ENCODE assay signal across 11 mouse cellular contexts in the genomic region with DNA sequence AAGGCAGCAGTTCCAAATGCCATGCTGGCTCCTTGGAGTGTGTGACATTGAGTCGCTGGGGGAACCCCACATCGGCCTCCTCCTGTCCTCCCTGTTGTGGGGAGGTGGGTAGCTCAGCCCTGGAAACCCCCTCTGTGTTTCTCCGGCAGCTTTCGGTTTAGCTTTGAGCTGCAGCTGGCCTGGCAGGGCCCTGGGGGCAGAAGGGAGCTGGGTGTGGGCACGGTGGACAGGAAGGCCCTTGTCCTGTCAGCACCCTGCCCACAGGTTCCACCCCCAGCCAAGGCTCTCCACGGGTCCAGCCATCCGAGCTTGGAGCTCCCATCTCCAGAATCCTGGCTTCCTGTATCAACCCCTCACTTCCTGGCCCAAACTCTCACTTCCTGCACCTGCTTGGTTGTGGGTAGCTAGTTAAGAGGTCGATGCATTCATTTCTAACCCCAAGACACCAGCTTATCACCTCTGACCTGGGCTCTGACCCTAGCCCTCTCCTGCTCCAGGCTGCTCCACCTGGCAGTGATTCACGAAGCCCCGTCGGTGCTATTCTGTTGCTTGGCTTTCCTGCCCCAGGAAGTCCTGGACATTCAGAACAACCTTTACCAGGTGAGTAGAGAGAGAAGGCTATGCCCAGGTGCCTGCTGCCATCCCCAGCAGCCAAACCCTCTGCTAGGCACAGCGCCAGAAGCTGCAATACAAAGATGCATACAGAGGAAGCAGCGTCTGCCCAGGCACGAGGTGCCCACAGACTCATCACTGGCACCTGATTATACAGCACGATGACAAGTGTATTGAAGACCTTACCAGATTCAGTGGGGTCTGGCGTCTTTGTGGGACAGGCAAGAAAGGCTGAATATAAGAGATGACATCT. TPM values are rescaled to one million over a fixed set of nuclear protein-coding genes. Genes with fewer than 3 reads are reported as not detected.
DNase-seq lines count a peak whose midpoint lies in the region; ATAC-seq and TF ChIP-seq lines count a peak whose summit lies in the region.
"Had no signal": no experiment of that assay in that cellular context is flagged by ENCODE, and none has a peak within 500 bp of the region (broad histone marks: within the 10 kb centered on the region; RNA-seq: fewer than 3 reads in every experiment).

No protein-coding gene starts in this region.

- H3K4me3 ChIP-seq in liver, adult 2 months (ENCODE audit: insufficient read depth, low read depth, low read length), result no peak overlapping the region
- no peak overlapping the region for H3K4me3 ChIP-seq in liver, embryonic 11.5 days (ENCODE audit: low read depth, low read length)
- H3K4me3 ChIP-seq: lung, embryonic 15.5 days had no signal

- H3K79me2 ChIP-seq in liver, adult 2 months (ENCODE audit: control insufficient read depth, insufficient read depth, low read length), result no peaks in the 10 kb centered on the region

- no peak for TF ChIP-seq POLR2A in liver, adult 2 months (IDR thresholded peaks at IDR 0.05; ENCODE audit: extremely low read depth, insufficient read depth, low read length)

- peak; percentile 56 to 67 for DNase-seq in cerebellum, postnatal 10 days
- no peak for DNase-seq in cerebellum, adult 11 months
- no peak for DNase-seq in liver, adult 2 months (ENCODE audit: extremely low read depth, low read depth, low spot score)
- DNase-seq in liver, embryonic 11.5 days (ENCODE audit: low spot score), result no peak
- peak; percentile 25 to 74 for DNase-seq in spleen, postnatal 4 days (ENCODE audit: low spot score in 2 of 2)
- no peak for DNase-seq in layer of hippocampus, postnatal 36 days
- DNase-seq in lung, postnatal 14 days, result no peak
- DNase-seq: kidney, postnatal 36 days had no signal

- H3K27ac ChIP-seq in liver, adult 2 months (replicated peaks; ENCODE audit: insufficient read depth, low read depth, low read length), result no peak overlapping the region
- H3K27ac ChIP-seq in liver, embryonic 11.5 days (ENCODE audit: low read depth, low read length), result no peak overlapping the region
- H3K27ac ChIP-seq: forebrain, embryonic 10.5 days; lung, embryonic 15.5 days had no signal

- no peaks in the 10 kb centered on the region for H3K9me3 ChIP-seq in liver, embryonic 11.5 days (ENCODE audit: control insufficient read depth, low read length)
- H3K9me3 ChIP-seq: forebrain, embryonic 10.5 days; lung, embryonic 15.5 days had no signal

- no peak for ATAC-seq in liver, embryonic 11.5 days (replicated peaks; ENCODE audit: low FRiP score)
- peak; percentile 12 for ATAC-seq in granulocyte monocyte progenitor cell, adult 5-6 weeks (replicated peaks; ENCODE audit: poor library complexity, severe bottlenecking)

- H3K4me2 ChIP-seq in liver, embryonic 11.5 days, result no peak overlapping the region

- no peaks in the 10 kb centered on the region for H3K4me1 ChIP-seq in liver, adult 2 months (ENCODE audit: control insufficient read depth, insufficient read depth, low read length)
- H3K4me1 ChIP-seq in liver, embryonic 11.5 days (replicated peaks; ENCODE audit: control insufficient read depth, insufficient read depth, low read length), result peaks cover 13% of the 10 kb centered on the region

- H3K36me3 ChIP-seq in liver, adult 2 months (ENCODE audit: control insufficient read depth, insufficient read depth, low read length), result no peaks in the 10 kb centered on the region
- H3K36me3 ChIP-seq in liver, embryonic 11.5 days (ENCODE audit: control insufficient read depth, insufficient read depth, low read length), result no peaks in the 10 kb centered on the region
- H3K36me3 ChIP-seq: lung, embryonic 15.5 days had no signal

- 73% methylated on average over 16 of the region's 16 CpGs for WGBS in liver, adult 2 months
- 63% methylated on average over 16 of the region's 16 CpGs for WGBS in liver, embryonic 11.5 days

- peak overlapping the region; percentile 10; the same call in 1 of the 2 replicates for H3K9ac ChIP-seq in liver, adult 2 months (ENCODE audit: low read depth, low read length)
- H3K9ac ChIP-seq in liver, embryonic 11.5 days (ENCODE audit: low read depth, low read length), result no peak overlapping the region
- H3K9ac ChIP-seq: lung, embryonic 15.5 days had no signal

- no peaks in the 10 kb centered on the region for H3K27me3 ChIP-seq in liver, adult 2 months (ENCODE audit: control insufficient read depth, insufficient read depth, low read length)
- peaks cover 12% of the 10 kb centered on the region for H3K27me3 ChIP-seq in liver, embryonic 11.5 days (replicated peaks; ENCODE audit: control insufficient read depth, insufficient read depth, low read length)

- no peak for TF ChIP-seq CTCF in liver, adult 2 months (IDR thresholded peaks at IDR 0.05; ENCODE audit: low read depth, low read length)

RNA-seq across cellular contexts. Expression of a gene that starts 2.7 kb away (rescaled TPM):
- 1.6 and 1.9 TPM in 2 replicates for total RNA-seq in liver, adult 2 months (2014; rRNA removed)
- polyA plus RNA-seq in liver, adult 2 months (2012; rRNA removed), result 2.0 and 3.0 TPM in 2 replicates
- polyA plus RNA-seq in liver, embryonic 11.5 days (2014; fragmentation: Nextera tagmentation; extraction: Ambion mirVana), result 2.5 and 3.0 TPM in 2 replicates
- 4.6 and 7.8 TPM in 2 replicates for total RNA-seq in granulocyte monocyte progenitor cell, adult 5-6 weeks (2014; fragmentation: Nextera tagmentation)
- 4.9 and 6.0 TPM in 2 replicates for total RNA-seq in granulocyte monocyte progenitor cell, adult 5-6 weeks (2017)
- 1 to 10 TPM; 2.6 to 3.4 TPM for total RNA-seq in layer of hippocampus, postnatal 36 days (2021)

RNA-seq across cellular contexts. Expression of a gene that starts 5.4 kb away (rescaled TPM):
- total RNA-seq in liver, adult 2 months (2014; rRNA removed), result 43.0 and 45.9 TPM in 2 replicates
- 69.7 and 73.0 TPM in 2 replicates for polyA plus RNA-seq in liver, adult 2 months (2012; rRNA removed)
- polyA plus RNA-seq in liver, embryonic 11.5 days (2014; fragmentation: Nextera tagmentation; extraction: Ambion mirVana), result 110 and 116 TPM in 2 replicates
- total RNA-seq in granulocyte monocyte progenitor cell, adult 5-6 weeks (2014; fragmentation: Nextera tagmentation), result 88.5 and 124 TPM in 2 replicates
- total RNA-seq in granulocyte monocyte progenitor cell, adult 5-6 weeks (2017), result 39.3 and 77.1 TPM in 2 replicates
- total RNA-seq in layer of hippocampus, postnatal 36 days (2021), result 10 to 100 TPM; 28.2 to 29.4 TPM

RNA-seq across cellular contexts. Expression of a gene that starts 8.8 kb away (rescaled TPM):
- total RNA-seq in liver, adult 2 months (2014; rRNA removed), result under 0.01 TPM in 1 of 2 replicates, not detected in the other
- polyA plus RNA-seq in liver, adult 2 months (2012; rRNA removed), result 0.01 TPM in 1 of 2 replicates, not detected in the other
- 1.2 and 1.4 TPM in 2 replicates for polyA plus RNA-seq in liver, embryonic 11.5 days (2014; fragmentation: Nextera tagmentation; extraction: Ambion mirVana)
- total RNA-seq in granulocyte monocyte progenitor cell, adult 5-6 weeks (2014; fragmentation: Nextera tagmentation), result not detected in 2 replicates
- not detected in 2 replicates for total RNA-seq in granulocyte monocyte progenitor cell, adult 5-6 weeks (2017)
- 100 to 1,000 TPM; 106 to 112 TPM for total RNA-seq in layer of hippocampus, postnatal 36 days (2021)

RNA-seq across cellular contexts. Expression of a gene that starts 14.8 kb away (rescaled TPM):
- 248 and 362 TPM in 2 replicates for total RNA-seq in liver, adult 2 months (2014; rRNA removed)
- polyA plus RNA-seq in liver, adult 2 months (2012; rRNA removed), result 226 and 272 TPM in 2 replicates
- 1,837 and 1,887 TPM in 2 replicates for polyA plus RNA-seq in liver, embryonic 11.5 days (2014; fragmentation: Nextera tagmentation; extraction: Ambion mirVana)
- 1,977 and 2,073 TPM in 2 replicates for total RNA-seq in granulocyte monocyte progenitor cell, adult 5-6 weeks (2014; fragmentation: Nextera tagmentation)
- 2,383 and 2,522 TPM in 2 replicates for total RNA-seq in granulocyte monocyte progenitor cell, adult 5-6 weeks (2017)
- 1,000 to 10,000 TPM; 1,811 to 1,865 TPM for total RNA-seq in layer of hippocampus, postnatal 36 days (2021)

RNA-seq across cellular contexts. Expression of a gene that starts 35.0 kb away (rescaled TPM):
- total RNA-seq in liver, adult 2 months (2014; rRNA removed), result not detected in 2 replicates
- not detected in 2 replicates for polyA plus RNA-seq in liver, adult 2 months (2012; rRNA removed)
- polyA plus RNA-seq in liver, embryonic 11.5 days (2014; fragmentation: Nextera tagmentation; extraction: Ambion mirVana), result 0.14 and 0.23 TPM in 2 replicates
- not detected in 2 replicates for total RNA-seq in granulocyte monocyte progenitor cell, adult 5-6 weeks (2014; fragmentation: Nextera tagmentation)
- total RNA-seq in granulocyte monocyte progenitor cell, adult 5-6 weeks (2017), result not detected in 2 replicates
- under 1 TPM; 0.43 to 0.65 TPM for total RNA-seq in layer of hippocampus, postnatal 36 days (2021)

Comparison
In these comparisons a context has a peak if more than half of its experiments do, and no peak if none do; other contexts are left out.
1. DNase-seq: peak in cerebellum, postnatal 10 days (2 of 2) and spleen, postnatal 4 days (2 of 2); none in cerebellum, adult 11 months (single experiment), liver, adult 2 months (single experiment), liver, embryonic 11.5 days (single experiment), layer of hippocampus, postnatal 36 days (0 of 2) and lung, postnatal 14 days (single experiment).
2. RNA of a gene that starts 8.8 kb away (total RNA-seq): 106 to 112 TPM in layer of hippocampus, postnatal 36 days; under 0.01 TPM in liver, adult 2 months and not detected in granulocyte monocyte progenitor cell, adult 5-6 weeks; every median in the first group is over 100 times any median in the second.